Mouse (Mus musculus): Measurements from ENCODE around the gene Fcgrt. TPM values are rescaled to one million over a fixed set of nuclear protein-coding genes. Genes with fewer than 3 reads are reported as not detected.
A peak's percentile ranks its signal among the peaks of the same experiment; 100 is the strongest.

Gene Fcgrt
- polyA plus RNA-seq, 1 experiment: 150 TPM

DNA sequence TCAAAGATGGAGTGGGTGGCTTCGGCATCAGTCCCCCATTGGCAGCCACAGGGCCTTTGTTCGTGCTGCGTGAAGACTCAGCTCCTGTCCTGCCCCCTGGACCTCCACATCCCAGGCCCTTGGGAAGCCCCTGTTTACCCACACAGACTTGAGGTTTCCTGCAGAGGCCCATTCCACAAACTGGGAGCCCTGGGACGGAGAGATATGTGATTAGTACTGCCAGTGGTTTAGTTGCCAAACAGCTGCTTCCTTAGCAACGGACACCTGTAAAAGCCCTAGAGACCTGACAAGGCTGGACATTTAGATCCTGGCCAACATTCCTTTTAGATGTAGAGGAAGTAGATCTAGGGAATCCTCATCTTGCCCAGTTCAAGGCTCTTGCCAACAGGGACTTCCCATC lies 38.3 kb upstream of the Fcgrt start:
- Histone ChIP-seq H3K27ac (ENCODE audit: insufficient read depth, low read depth, low read length) (no peak overlapping the region), H3K4me1 (ENCODE audit: control insufficient read depth, insufficient read depth, low read length) (peaks cover 8% of the 10 kb centered on the region), H3K4me3 (ENCODE audit: insufficient read depth, low read length) (no peak overlapping the region)
- TF ChIP-seq CTCF (IDR thresholded peaks at IDR 0.05; ENCODE audit: low read depth, low read length): no peak
- TF ChIP-seq POLR2A (IDR thresholded peaks at IDR 0.05; ENCODE audit: borderline replicate concordance, low read depth, low read length): no peak

DNA sequence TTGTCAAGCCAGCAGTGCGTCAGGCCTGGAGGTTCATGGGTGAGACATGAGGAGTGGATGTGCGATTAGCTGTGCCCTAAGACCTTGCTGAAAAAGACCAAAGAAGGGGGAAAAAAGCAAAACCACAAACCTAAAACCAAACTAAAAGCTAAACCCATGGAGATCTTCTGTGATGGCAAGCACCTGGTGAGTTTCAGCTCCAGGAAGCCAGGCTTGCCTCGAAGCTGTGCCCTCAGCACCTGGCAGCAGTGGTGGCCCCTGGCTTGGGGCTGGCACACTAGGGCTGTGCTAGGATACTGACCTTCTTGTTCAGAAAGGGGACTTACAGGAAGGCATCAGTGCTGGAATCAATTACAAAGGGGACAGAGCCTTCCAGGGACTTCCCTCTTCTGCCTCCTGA lies 37.7 kb upstream of the Fcgrt start:
- H3K4me1 ChIP-seq (ENCODE audit: control insufficient read depth, insufficient read depth, low read length): peaks cover 8% of the 10 kb centered on the region
- H3K27ac ChIP-seq (ENCODE audit: insufficient read depth, low read depth, low read length): no peak overlapping the region
- H3K4me3 ChIP-seq (ENCODE audit: insufficient read depth, low read length): no peak overlapping the region
- no peak for TF ChIP-seq POLR2A (IDR thresholded peaks at IDR 0.05; ENCODE audit: borderline replicate concordance, low read depth, low read length)

DNA sequence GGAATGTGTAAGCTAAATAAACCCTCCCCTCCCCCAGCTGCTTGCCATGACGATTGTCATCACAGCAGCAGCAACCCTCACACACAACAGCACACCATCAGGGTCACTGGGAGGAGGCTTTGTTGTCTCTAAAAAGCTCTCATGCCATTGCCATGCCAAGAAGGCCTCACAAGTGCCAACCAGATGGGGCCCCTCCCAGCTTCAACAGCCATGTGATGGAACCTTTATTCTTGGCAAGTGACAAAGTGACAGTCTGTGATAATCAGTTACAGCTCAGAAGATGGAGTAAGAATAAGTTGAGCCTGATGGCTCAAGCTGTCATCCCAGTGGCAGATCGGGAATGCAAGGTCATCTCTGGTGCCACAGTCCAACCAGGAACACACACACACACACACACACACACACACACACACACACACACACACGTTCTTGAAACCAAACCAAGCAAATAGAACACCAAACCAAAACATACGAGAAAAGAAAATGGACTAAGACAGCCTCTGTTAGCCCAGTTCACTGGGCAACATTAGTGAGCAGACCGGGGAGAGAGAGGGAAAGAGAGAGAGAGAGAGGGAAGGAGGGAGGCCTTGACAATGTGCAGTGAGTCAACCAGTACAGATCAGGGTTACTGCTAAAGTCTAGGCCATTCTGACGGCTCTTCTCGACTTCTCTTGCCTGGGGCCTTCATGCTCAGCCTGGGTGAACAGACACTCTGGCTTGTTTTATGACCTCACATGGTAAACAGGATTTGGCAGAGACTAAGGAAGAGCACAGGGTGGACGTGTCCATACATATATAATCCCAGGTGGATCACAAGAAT lies 36.5 kb upstream of the Fcgrt start:
- TF ChIP-seq CTCF (IDR thresholded peaks at IDR 0.05; ENCODE audit: low read depth, low read length): no peak
- TF ChIP-seq POLR2A (IDR thresholded peaks at IDR 0.05; ENCODE audit: borderline replicate concordance, low read depth, low read length): no peak
- Histone ChIP-seq H3K27ac (ENCODE audit: insufficient read depth, low read depth, low read length) (no peak overlapping the region), H3K4me3 (ENCODE audit: insufficient read depth, low read length) (no peak overlapping the region), H3K4me1 (ENCODE audit: control insufficient read depth, insufficient read depth, low read length) (peaks cover 8% of the 10 kb centered on the region)

DNA sequence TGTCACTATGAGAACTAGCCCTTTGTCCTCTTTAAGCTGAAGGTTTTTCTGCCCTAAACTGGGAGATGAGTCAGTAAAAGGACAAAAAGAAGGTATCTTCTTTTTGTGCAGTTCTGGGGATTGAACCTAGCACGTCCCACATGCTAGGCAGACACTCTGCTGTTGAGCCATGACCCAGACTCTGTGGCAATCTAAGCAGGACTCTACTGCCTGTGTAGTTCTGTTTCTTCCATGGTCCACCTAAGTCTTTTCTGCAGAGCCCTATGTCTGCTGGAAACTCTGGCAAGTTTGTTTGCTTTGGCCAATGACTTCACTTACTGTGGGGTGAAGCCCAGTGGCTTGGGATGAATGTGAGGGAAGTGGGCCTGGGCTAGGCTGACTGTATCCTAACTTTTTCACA lies 34.8 kb upstream of the Fcgrt start:
- H3K4me3 ChIP-seq (ENCODE audit: insufficient read depth, low read length): no peak overlapping the region
- TF ChIP-seq POLR2A (IDR thresholded peaks at IDR 0.05; ENCODE audit: borderline replicate concordance, low read depth, low read length) (no peak), CTCF (IDR thresholded peaks at IDR 0.05; ENCODE audit: low read depth, low read length) (no peak)
- H3K27ac ChIP-seq (ENCODE audit: insufficient read depth, low read depth, low read length): no peak overlapping the region
- peaks cover 8% of the 10 kb centered on the region for H3K4me1 ChIP-seq (ENCODE audit: control insufficient read depth, insufficient read depth, low read length)

DNA sequence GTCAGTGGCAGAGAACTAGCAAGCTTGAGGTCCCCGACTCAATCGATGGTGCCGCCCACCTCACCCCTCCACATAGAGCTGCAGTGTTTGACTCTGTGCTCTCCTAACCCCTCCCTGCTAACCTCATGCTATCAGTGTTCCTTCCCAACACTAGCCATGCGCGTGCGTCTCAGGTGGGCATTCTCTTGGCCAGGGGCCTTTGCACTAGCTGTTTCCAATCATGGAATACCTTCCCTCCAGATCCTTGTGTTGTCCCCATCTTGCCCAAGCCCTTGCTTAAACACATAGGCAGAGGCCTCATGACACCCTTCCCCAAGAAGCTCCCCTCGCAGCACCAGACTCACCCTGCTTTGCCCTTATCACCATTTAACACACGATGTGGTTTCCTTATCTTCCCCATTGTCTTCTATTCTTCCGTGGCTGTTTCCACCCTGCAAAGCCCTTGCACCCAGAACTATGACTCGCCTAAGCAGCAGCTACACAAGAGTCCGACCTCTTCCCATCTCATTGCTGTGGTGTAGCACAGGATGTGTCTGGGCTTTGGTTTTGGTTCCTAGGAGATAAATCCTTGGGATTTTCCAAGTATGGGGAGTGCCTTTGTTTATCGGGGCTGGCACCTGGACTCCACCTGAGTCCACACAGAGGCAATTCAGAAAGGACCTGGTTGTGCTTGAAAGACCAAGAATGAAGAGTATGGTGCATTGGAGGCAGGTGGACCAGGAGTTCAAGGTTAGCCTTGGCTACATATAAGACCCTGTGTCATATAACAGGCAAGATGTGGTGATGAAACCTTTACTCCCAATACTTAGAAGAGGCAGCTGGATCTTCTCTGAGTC lies 33.7 kb upstream of the Fcgrt start:
- Histone ChIP-seq H3K27ac (ENCODE audit: insufficient read depth, low read depth, low read length) (no peak overlapping the region), H3K4me3 (ENCODE audit: insufficient read depth, low read length) (no peak overlapping the region), H3K4me1 (ENCODE audit: control insufficient read depth, insufficient read depth, low read length) (peaks cover 8% of the 10 kb centered on the region)
- TF ChIP-seq CTCF (IDR thresholded peaks at IDR 0.05; ENCODE audit: low read depth, low read length) (no peak), POLR2A (IDR thresholded peaks at IDR 0.05; ENCODE audit: borderline replicate concordance, low read depth, low read length) (no peak)

DNA sequence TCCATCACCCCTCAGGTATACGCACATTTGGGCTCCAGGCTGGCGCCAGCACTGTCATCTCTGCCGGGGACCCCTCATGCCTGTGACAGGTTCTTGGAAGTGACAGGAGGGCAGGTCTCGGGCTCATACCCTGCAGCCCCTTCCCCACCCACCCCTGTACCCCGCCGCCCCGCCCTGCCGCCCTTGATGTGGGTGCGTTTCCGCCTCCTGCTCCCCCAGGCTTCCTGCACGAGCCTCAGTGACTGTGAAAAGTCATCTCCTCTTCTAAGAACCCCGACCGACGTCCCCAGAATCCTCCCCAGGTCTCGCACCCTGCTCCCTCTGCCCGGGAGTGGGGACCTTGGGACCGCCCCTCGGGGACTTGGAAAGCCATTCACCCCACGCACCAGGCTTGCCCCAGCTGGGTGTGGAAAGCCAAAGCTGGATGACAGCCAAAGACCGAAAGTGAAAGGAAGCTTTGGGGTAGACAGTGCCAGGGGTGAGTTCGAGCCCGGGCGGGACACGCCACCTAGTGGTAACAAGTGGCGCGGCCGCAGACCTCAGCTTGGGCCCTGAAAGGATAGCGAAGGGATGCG lies 32.4 kb upstream of the Fcgrt start, which contains the start of the genes Gm45713 and Flt3l:
Gm45713 (minus strand) TSS at position 239 of the 575 bp plus-strand sequence.
Flt3l (minus strand) TSS at position 440 of the 575 bp plus-strand sequence.
- H3K27ac ChIP-seq (ENCODE audit: insufficient read depth, low read depth, low read length): no peak within 1 kb of the TSS
- H3K4me3 ChIP-seq (ENCODE audit: insufficient read depth, low read length): peak within 1 kb of the TSS; percentile 65
- no peaks in the 10 kb centered on the region; the same call in 1 of the 2 replicates for H3K4me1 ChIP-seq (ENCODE audit: control insufficient read depth, insufficient read depth, low read length)
- TF ChIP-seq POLR2A (IDR thresholded peaks at IDR 0.05; ENCODE audit: borderline replicate concordance, low read depth, low read length) (no peak), CTCF (IDR thresholded peaks at IDR 0.05; ENCODE audit: low read depth, low read length) (peak; percentile 76)

DNA sequence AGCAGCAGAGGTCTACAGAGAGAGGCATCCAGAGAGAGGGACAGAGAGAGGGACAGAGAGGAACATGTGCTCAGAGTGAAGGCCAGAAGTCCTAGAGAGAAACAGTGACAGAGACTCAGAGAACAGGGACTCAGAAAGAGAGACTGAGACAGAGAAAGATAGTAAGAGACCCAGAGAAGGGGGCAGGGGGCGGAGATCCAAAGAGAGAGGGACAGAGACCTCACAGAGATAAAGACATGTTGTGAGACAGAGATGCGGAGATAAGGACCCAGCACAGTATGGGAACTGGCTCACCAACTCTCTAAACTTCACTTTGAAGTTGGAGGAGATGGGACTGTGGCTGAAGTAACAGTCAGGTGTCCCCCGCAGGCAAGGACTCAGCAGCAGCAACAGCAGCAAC lies 31.7 kb upstream of the Fcgrt start:
- H3K4me1 ChIP-seq (ENCODE audit: control insufficient read depth, insufficient read depth, low read length): no peaks in the 10 kb centered on the region; the same call in none of the 2 replicates

DNA sequence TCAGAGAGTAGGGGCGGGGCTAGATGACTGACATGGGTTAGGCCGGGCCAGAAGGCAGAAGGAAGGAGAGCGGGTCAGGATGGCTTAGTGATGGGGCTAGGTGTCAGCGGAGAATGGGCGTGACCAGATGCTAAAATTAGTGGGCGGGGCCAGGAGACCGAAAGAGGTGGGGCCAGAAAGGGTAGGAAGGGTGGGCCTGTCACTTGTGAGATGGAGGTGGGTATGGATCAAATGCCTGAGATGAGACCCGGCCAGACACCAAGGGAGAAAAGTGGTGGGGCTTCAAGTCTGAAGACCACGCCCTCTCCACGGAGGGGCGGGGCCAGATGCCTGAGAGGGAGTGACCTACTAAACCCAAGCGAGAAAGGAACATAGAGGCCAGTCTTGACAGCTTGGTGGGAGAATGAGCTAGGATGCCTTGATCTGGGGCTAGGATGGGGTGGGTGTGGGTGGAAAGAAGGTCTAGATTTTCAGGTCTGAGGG lies 30.9 kb upstream of the Fcgrt start:
- H3K4me3 ChIP-seq (ENCODE audit: insufficient read depth, low read length): no peak overlapping the region
- H3K27ac ChIP-seq (ENCODE audit: insufficient read depth, low read depth, low read length): no peak overlapping the region
- peaks cover 6% of the 10 kb centered on the region for H3K4me1 ChIP-seq (ENCODE audit: control insufficient read depth, insufficient read depth, low read length)
- TF ChIP-seq POLR2A (IDR thresholded peaks at IDR 0.05; ENCODE audit: borderline replicate concordance, low read depth, low read length) (no peak), CTCF (IDR thresholded peaks at IDR 0.05; ENCODE audit: low read depth, low read length) (no peak)

More for the DNA sequence above, 31.7 kb upstream of the Fcgrt start:
- TF ChIP-seq CTCF (IDR thresholded peaks at IDR 0.05; ENCODE audit: low read depth, low read length) (no peak), POLR2A (IDR thresholded peaks at IDR 0.05; ENCODE audit: borderline replicate concordance, low read depth, low read length) (no peak)
- peak overlapping the region; percentile 65; the same call in 1 of the 2 replicates for H3K4me3 ChIP-seq (ENCODE audit: insufficient read depth, low read length)
- no peak overlapping the region for H3K27ac ChIP-seq (ENCODE audit: insufficient read depth, low read depth, low read length)

DNA sequence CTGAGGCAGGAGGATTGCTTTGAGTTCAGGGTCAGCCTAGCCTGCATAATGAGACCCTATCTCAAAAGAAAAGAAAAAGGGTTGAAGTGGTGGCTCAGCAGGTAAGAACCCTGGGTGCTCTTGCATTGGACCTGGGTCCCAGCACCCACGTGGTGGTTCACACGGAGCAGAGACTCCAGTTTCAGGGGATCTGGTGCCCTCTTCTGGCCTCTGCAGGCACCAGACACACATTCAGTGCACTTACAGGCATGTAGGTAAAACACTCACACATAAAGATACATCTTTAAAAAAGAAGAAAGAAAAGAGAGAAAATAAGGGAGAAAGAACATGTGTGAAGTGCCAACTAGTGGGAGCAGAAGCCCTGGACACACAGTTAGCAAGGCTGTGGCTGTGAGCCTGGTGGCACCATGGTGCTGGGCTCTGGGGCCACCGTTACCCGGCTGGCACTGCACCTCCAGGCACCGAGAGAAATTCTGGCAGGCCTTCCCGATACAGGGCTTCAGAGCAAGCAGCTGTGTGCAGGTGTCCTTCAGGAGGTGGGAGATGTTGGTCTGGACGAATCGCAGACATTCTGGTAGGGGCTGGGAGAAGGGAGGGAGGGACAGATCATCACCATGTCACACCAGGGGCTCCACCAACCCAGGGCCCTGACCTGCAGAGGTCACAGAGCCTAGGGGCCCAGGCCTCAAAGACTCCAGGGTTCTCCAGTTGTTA lies 30.0 kb upstream of the Fcgrt start:
- H3K27ac ChIP-seq (ENCODE audit: insufficient read depth, low read depth, low read length): no peak overlapping the region
- no peak overlapping the region for H3K4me3 ChIP-seq (ENCODE audit: insufficient read depth, low read length)
- H3K4me1 ChIP-seq (ENCODE audit: control insufficient read depth, insufficient read depth, low read length): peaks cover 6% of the 10 kb centered on the region
- TF ChIP-seq CTCF (IDR thresholded peaks at IDR 0.05; ENCODE audit: low read depth, low read length): no peak
- TF ChIP-seq POLR2A (IDR thresholded peaks at IDR 0.05; ENCODE audit: borderline replicate concordance, low read depth, low read length): no peak

All from bone marrow macrophage, adult 2 months (primary cell).